Mouse (Mus musculus): ENCODE data around the gene Nudt21.
A peak's percentile ranks its signal among the peaks of the same experiment; 100 is the strongest.

The Nudt21 gene

GRCm38 (mm10) chr8:94004139-94004538 lies 32.7 kb downstream of the Nudt21 start:
- no peak for DNase-seq (ENCODE audit: low read depth, low spot score)

GRCm38 (mm10) chr8:93998961-93999360 lies 37.9 kb downstream of the Nudt21 start:
- no peak for DNase-seq (ENCODE audit: low read depth, low spot score)

- no peak for DNase-seq (ENCODE audit: low read depth, low spot score)
These were observed 47.1 kb downstream of the Nudt21 start for GRCm38 (mm10) chr8:93989739-93990138.

GRCm38 (mm10) chr8:93984731-93985130 lies 52.1 kb downstream of the Nudt21 start:
- no peak for DNase-seq (ENCODE audit: low read depth, low spot score)

GRCm38 (mm10) chr8:93983827-93984226 lies 53.0 kb downstream of the Nudt21 start:
- no peak for DNase-seq (ENCODE audit: low read depth, low spot score)

GRCm38 (mm10) chr8:93981679-93982215 lies 55.1 kb downstream of the Nudt21 start:
- DNase-seq (ENCODE audit: low read depth, low spot score) = no peak

DNA sequence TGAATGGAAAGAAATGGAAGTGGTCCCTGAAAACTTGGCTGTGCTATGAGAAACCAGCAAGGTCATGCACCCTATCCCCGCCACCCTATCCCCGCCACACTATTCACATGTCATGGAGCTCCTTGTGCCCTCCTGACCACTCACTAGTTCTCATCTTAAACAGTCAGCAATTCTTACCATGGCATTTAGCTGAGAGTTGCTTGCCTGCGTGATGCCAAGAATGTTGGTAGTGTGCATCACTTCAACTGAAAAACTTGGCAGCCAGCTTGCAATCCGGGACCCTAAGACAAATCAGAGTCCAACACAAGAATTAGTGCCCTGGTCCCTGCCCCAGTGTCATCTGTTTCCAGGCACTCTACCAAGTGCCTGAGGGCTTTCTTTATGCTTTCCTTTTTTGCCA lies 56.7 kb downstream of the Nudt21 start:
- DNase-seq (ENCODE audit: low read depth, low spot score) = no peak

DNA sequence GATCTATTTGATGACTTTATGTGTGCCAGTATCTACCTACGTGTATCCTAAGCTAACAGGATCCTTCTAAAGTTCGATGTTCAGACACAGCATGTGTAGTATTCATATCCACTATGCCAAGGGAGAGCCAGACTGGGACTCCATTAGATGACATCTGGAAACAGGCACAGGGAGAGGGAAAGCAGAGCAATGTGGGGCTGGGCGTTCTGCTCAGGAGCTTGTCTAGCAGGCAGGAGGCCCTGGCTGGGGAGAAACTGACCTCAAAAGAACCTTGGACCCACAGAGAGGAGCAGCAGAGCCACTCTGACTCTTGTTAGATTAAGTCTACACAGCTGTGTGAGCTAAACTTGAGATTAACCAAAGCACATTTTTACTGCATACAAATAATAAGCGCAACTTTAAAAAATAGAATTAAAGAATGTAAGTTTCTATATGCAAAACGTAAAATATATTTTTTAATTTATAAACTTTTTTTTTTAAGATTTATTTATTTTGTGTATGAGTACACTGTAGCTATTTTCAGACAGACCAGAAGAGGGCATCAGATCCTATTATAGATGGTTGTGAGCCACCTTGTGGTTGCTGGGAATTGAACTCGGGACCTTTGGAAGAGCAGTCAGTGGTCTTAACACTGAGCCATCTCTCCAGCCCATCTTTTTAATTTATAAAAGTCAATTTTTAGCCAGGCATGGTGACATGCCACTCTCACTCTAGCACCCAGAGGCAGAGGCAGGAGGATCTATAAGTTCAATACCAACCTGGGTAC lies 60.2 kb downstream of the Nudt21 start:
- DNase-seq (ENCODE audit: low read depth, low spot score) = no peak

- no peak for DNase-seq (ENCODE audit: low read depth, low spot score)
These were observed 61.5 kb downstream of the Nudt21 start for GRCm38 (mm10) chr8:93975358-93975757.

- DNase-seq (ENCODE audit: low read depth, low spot score) = no peak
These were observed 62.1 kb downstream of the Nudt21 start for GRCm38 (mm10) chr8:93974602-93975186.

GRCm38 (mm10) chr8:93973831-93974375 lies 62.9 kb downstream of the Nudt21 start:
- no peak for DNase-seq (ENCODE audit: low read depth, low spot score)

GRCm38 (mm10) chr8:93972971-93973734 lies 63.7 kb downstream of the Nudt21 start:
- DNase-seq (ENCODE audit: low read depth, low spot score) = no peak

DNA sequence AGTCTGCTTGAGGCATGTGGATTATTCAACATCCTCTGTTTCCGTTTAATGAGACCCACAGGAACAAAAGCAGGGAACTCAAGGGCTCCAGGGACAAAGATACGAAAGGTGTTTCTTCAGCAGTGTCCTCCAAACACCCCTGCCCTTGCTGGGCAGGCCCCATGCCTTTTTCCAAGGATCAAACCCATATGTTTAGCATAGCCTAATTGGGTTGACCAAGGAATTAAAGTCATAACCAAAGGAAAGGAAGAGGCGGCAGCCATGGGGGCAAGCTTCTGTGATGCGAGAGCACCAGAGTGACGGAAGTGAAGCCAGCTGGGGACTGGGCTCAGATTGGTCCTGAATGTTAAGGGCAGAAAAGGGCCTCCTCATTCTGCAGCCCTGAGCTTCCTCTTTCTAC lies 64.6 kb downstream of the Nudt21 start:
- DNase-seq (ENCODE audit: low read depth, low spot score) = no peak

GRCm38 (mm10) chr8:93971451-93971850 lies 65.4 kb downstream of the Nudt21 start:
- DNase-seq (ENCODE audit: low read depth, low spot score) = peak; percentile 18

- DNase-seq (ENCODE audit: low read depth, low spot score) = no peak
These were observed 67.0 kb downstream of the Nudt21 start for GRCm38 (mm10) chr8:93969626-93970340.

DNA sequence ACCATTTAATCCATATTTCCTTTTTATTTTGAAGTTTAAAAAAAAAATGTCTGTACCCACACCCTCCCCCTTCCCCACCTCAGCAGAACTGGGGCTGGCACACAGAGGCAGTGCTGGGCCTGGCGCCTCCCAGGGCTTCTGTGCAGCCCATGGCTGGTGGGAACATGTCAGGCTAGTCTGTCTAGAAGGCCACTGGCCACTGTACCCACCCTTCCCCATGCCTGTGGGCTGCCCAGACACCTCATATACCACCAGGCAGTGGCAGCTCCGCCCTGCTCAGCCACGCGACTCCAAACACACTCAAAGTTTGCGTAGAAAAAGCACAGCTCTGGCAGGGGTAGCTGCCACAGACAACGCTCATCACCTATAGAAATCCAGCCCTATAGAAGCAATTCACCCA lies 68.5 kb downstream of the Nudt21 start:
- no peak for DNase-seq (ENCODE audit: low read depth, low spot score)

Data from ZHBTc4 (cell line).